Mouse (Mus musculus) heart, postnatal 0 days (tissue): ENCODE results near the gene Gcn1l1. TPM values are rescaled to one million over a fixed set of nuclear protein-coding genes. Genes with fewer than 3 reads are reported as not detected.

Source experiments
- ATAC-seq: fragments of 200-750 bp; cut with Nextera tagmentation; 2 replicates; pipeline ENCODE4 v1.8.0; 2017; ENCODE audit warnings: low read depth, moderate number of reproducible peaks, moderate library complexity; ENCODE audit not compliant: insufficient read depth
- DNase-seq: peaks from one replicate; pipeline ENCODE4 v3.0.0-alpha.2; 2016; ENCODE audit warnings: low spot score
- H3K27ac ChIP-seq: fragments of 300-500 bp; sonication (generic); 2 replicates; pipeline ENCODE4 v1.5.1; 2014; ENCODE audit warnings: low read depth, mild to moderate bottlenecking
- H3K27me3 ChIP-seq: fragments of 300-500 bp; sonication (generic); 2 replicates; pipeline ENCODE4 v1.6.1; 2014; ENCODE audit warnings: low read length, mixed read lengths; ENCODE audit not compliant: control insufficient read depth, insufficient read depth
- H3K36me3 ChIP-seq: fragments of 300-500 bp; sonication (generic); replicated peaks from 2 replicates; pipeline ENCODE4 v1.6.1; 2014; ENCODE audit warnings: low read length, mixed read lengths; ENCODE audit not compliant: control insufficient read depth, insufficient read depth
- H3K4me1 ChIP-seq: fragments of 300-500 bp; sonication (generic); 2 replicates; pipeline ENCODE4 v1.6.1; 2014; ENCODE audit warnings: antibody characterized with exemption; ENCODE audit not compliant: control insufficient read depth, insufficient read depth
- H3K4me2 ChIP-seq: fragments of 300-500 bp; sonication (generic); 2 replicates; pipeline ENCODE4 v1.6.1; 2014; ENCODE audit warnings: low read depth, mild to moderate bottlenecking, low read length, moderate library complexity
- H3K4me3 ChIP-seq: fragments of 300-500 bp; sonication (generic); 2 replicates; pipeline ENCODE4 v1.5.1; 2014; ENCODE audit warnings: low read depth, low read length
- H3K9ac ChIP-seq: fragments of 300-500 bp; sonication (generic); replicated peaks from 2 replicates; pipeline ENCODE4 v1.6.1; 2014; ENCODE audit warnings: low read depth, low read length, mixed read lengths
- H3K9me3 ChIP-seq: fragments of 300-500 bp; sonication (generic); replicated peaks from 2 replicates; pipeline ENCODE4 v1.6.1; 2016; ENCODE audit warnings: low read length; ENCODE audit not compliant: control insufficient read depth
- CTCF ChIP-seq: IDR thresholded peaks from 2 replicates; pipeline ENCODE4 v1.5.1; 2016; ENCODE audit warnings: antibody characterized with exemption, control low read depth, low read depth
- EP300 ChIP-seq: IDR thresholded peaks from 2 replicates; pipeline ENCODE4 v1.6.1; 2016; ENCODE audit warnings: antibody characterized with exemption, low read depth
- WGBS: fragments of 180-500 bp; shearing (Covaris S2); extraction: QIAGEN DNeasy Blood & Tissue Kit; methylation state at CpG from one replicate; pipeline ENCODE4 v1.1.7; 2014; 5-methylcytosine and 5-hydroxymethylcytosine counted together
- polyA plus RNA-seq: library from polyadenylated mRNA; unstranded; fragments of >200 nt; fragmentation: Nextera tagmentation; extraction: Ambion mirVana; gene quantifications from 2 replicates; pipeline ENCODE4 v1.2.1, GENCODE M21; 2015
- total RNA-seq: library from RNA; depleted of rRNA; stranded (reverse); fragments of >200 nt; gene quantifications from 2 replicates; pipeline ENCODE4 v1.2.3, GENCODE M21; 2014; ENCODE audit warnings: low replicate concordance

The Gcn1l1 gene
- total and polyA plus RNA-seq, 2 experiments from 2014 or later, result 13.6 to 38.3 TPM

DNA sequence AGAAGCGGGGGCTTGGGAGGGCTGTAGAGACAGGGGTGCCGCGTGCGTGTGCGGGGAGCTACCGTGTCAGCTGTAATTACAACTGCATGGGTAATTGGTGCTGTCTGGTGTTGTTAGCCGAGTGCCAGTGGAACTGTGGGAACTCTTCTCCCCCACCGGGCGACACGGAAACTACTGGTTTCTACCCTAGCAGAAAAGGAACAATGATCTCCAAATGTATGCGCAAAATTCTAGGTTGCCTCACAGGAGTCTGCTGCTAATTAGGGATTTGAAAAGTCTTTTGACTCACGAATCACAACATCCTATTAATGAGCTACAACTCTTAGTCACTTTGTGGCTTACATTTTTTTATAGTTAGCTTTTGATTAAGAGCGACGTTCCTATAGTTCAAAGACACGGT, 21.1 kb downstream of the Gcn1l1 start:
- Histone ChIP-seq H3K4me1 (no peaks in the 10 kb centered on the region), H3K9ac (no peak overlapping the region), H3K27ac (no peak overlapping the region), H3K4me2 (no peak overlapping the region), H3K4me3 (no peak overlapping the region), H3K36me3 (peaks cover 98% of the 10 kb centered on the region), H3K27me3 (no peaks in the 10 kb centered on the region), H3K9me3 (peaks cover 9% of the 10 kb centered on the region)
- TF ChIP-seq EP300, result no peak
- no peak for TF ChIP-seq CTCF
- WGBS, result 93% methylated on average over 15 of the region's 15 CpGs
- ATAC-seq (no peak), DNase-seq (no peak)

DNA sequence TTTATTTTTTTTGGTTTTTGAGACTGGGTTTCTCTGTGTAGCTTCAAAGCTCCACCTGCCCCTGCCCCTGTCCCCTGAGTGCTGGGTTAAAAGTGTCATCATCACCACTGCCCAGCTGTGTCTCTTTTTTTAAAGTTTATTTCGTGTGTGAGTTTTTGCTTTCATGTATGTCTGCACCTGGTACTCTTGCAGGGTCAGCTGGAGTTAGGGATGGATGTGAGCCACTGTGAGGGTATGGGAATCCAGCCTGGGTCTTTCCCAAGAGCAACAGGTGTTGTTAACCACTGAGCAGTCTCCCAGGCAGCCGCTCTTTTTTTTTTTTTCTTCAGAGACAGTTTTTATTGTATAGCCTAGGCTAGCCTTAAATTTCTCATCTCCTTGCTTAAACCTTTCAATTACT, 21.7 kb downstream of the Gcn1l1 start:
- no peak overlapping the region for H3K4me3 ChIP-seq
- H3K27ac ChIP-seq, result no peak overlapping the region
- H3K9me3 ChIP-seq, result peaks cover 9% of the 10 kb centered on the region
- 86% methylated on average over 2 of the region's 2 CpGs for WGBS
- no peaks in the 10 kb centered on the region for H3K27me3 ChIP-seq
- no peak for TF ChIP-seq EP300
- no peak for TF ChIP-seq CTCF
- H3K9ac ChIP-seq, result no peak overlapping the region
- no peaks in the 10 kb centered on the region for H3K4me1 ChIP-seq
- DNase-seq (no peak), ATAC-seq (no peak)
- H3K36me3 ChIP-seq, result peaks cover 96% of the 10 kb centered on the region
- no peak overlapping the region for H3K4me2 ChIP-seq

- H3K36me3 ChIP-seq, result peaks cover 96% of the 10 kb centered on the region
- no peak overlapping the region for H3K9ac ChIP-seq
- no peak for ATAC-seq
- H3K27me3 ChIP-seq, result no peaks in the 10 kb centered on the region
- no peak overlapping the region for H3K27ac ChIP-seq
- H3K4me3 ChIP-seq, result no peak overlapping the region
- TF ChIP-seq CTCF, result no peak
- TF ChIP-seq EP300, result no peak
- no peak overlapping the region for H3K4me2 ChIP-seq
- H3K9me3 ChIP-seq, result no peaks in the 10 kb centered on the region
- H3K4me1 ChIP-seq, result no peaks in the 10 kb centered on the region
- no peak for DNase-seq
- WGBS, result 64% methylated on average over 11 of the region's 11 CpGs
These were observed 26.0 kb downstream of the Gcn1l1 start for GRCm38 (mm10) chr5:115591028-115591427.

- no peak for ATAC-seq
- no peak for DNase-seq
- H3K36me3 ChIP-seq, result peaks cover 96% of the 10 kb centered on the region
- H3K9me3 ChIP-seq, result no peaks in the 10 kb centered on the region
- H3K4me1 ChIP-seq, result no peaks in the 10 kb centered on the region
- no peak overlapping the region for H3K9ac ChIP-seq
- TF ChIP-seq CTCF (no peak), EP300 (no peak)
- WGBS, result 88% methylated on average over 2 of the region's 2 CpGs
- H3K4me2 ChIP-seq, result no peak overlapping the region
- no peak overlapping the region for H3K4me3 ChIP-seq
- no peaks in the 10 kb centered on the region for H3K27me3 ChIP-seq
- H3K27ac ChIP-seq, result no peak overlapping the region
These were observed 26.5 kb downstream of the Gcn1l1 start for GRCm38 (mm10) chr5:115591506-115591905.

DNA sequence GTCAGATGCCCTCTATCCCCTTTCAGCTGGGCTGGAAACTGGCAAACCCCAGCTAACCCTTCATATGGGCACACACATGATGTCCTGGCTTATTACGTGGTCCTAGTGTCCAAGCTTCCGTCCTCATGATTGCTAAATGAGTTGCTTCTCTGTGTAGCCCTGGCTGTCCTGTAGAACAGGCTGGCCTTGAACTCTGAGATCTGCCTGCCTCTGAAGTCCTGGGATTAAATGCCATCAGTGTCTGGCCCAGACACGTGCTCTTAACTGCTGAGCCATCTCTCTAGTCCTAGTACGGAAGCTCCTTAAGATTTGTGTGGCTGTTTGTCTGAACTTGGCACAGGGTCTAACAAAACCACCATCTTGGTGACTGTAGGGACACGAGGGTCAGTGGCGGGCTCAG, 38.5 kb downstream of the Gcn1l1 start:
- no peak overlapping the region for H3K4me3 ChIP-seq
- WGBS, result 94% methylated on average over 6 of the region's 6 CpGs
- no peaks in the 10 kb centered on the region for H3K27me3 ChIP-seq
- H3K9me3 ChIP-seq, result no peaks in the 10 kb centered on the region
- DNase-seq (no peak), ATAC-seq (no peak)
- H3K36me3 ChIP-seq, result peaks cover 82% of the 10 kb centered on the region
- H3K4me1 ChIP-seq, result no peaks in the 10 kb centered on the region
- TF ChIP-seq EP300 (no peak), CTCF (no peak)
- no peak overlapping the region for H3K4me2 ChIP-seq
- H3K9ac ChIP-seq, result no peak overlapping the region
- H3K27ac ChIP-seq, result no peak overlapping the region

DNA sequence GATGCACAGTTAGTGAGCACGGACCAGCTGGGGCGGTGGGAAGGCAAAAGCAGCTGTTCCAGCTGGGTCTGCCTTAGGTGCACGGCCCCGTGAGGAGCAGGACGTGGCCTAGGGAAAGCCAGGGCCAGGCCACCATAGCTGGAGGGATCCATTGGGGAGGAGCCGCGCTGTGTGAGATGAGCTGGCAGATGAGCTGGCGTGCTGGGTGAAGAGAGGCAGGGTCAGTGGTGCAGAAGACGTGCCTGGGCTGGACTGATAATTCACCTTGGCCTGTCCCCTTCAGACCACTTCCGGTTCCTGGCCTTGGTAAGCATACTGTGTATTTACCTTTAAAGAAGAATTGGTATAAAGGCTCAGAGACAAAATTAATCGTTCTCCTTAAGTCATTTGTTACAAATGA, 46.5 kb downstream of the Gcn1l1 start:
- DNase-seq (no peak), ATAC-seq (no peak)
- TF ChIP-seq CTCF, result no peak
- no peak for TF ChIP-seq EP300
- H3K4me2 ChIP-seq, result no peak overlapping the region
- H3K36me3 ChIP-seq, result peaks cover 92% of the 10 kb centered on the region
- H3K9ac ChIP-seq, result no peak overlapping the region
- no peak overlapping the region for H3K27ac ChIP-seq
- no peak overlapping the region for H3K4me3 ChIP-seq
- 93% methylated on average over 11 of the region's 11 CpGs for WGBS
- no peaks in the 10 kb centered on the region for H3K27me3 ChIP-seq
- H3K4me1 ChIP-seq, result no peaks in the 10 kb centered on the region
- no peaks in the 10 kb centered on the region for H3K9me3 ChIP-seq
